Mouse (Mus musculus) brain, adult 2 months (tissue): ENCODE results near the gene Slc22a18.

ENCODE experiments used
- DNase-seq: peaks from one replicate; pipeline ENCODE4 v3.0.0; 2011; ENCODE audit warnings: low read depth, low spot score

Gene Slc22a18

GRCm38 (mm10) chr7:143473347-143474101 is at the start of gene Slc22a18:
Gene Slc22a18 (plus strand): TSS chr7:143473736.
- no peak for DNase-seq

GRCm38 (mm10) chr7:143428142-143428813 is 45.3 kb upstream of the Slc22a18 start:
- DNase-seq: peak; percentile 98

- DNase-seq: no peak
These were observed 44.6 kb upstream of the Slc22a18 start for GRCm38 (mm10) chr7:143428814-143429499.

GRCm38 (mm10) chr7:143432631-143433030 is 40.9 kb upstream of the Slc22a18 start:
- DNase-seq: no peak

DNA sequence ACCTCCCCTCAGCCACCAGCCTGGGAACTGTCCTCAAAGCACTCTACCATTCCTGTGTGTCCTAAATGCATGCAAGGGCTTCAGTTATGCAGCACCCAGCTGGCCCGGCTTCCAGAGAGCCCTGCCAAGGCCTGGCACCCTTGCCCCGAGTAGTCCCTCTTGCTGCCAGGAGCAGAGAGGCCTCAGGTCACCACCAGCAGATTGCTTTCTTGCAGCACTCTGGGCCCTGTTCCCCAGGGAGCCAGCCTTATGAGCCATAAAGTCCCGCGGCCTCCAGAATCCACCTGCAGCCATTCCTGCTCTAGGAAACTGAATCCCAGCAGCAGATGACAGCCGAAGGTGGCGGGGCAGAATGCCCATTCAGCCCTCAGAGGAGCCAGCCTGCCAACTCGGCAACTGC is 40.2 kb upstream of the Slc22a18 start:
- DNase-seq: peak; percentile 70

DNA sequence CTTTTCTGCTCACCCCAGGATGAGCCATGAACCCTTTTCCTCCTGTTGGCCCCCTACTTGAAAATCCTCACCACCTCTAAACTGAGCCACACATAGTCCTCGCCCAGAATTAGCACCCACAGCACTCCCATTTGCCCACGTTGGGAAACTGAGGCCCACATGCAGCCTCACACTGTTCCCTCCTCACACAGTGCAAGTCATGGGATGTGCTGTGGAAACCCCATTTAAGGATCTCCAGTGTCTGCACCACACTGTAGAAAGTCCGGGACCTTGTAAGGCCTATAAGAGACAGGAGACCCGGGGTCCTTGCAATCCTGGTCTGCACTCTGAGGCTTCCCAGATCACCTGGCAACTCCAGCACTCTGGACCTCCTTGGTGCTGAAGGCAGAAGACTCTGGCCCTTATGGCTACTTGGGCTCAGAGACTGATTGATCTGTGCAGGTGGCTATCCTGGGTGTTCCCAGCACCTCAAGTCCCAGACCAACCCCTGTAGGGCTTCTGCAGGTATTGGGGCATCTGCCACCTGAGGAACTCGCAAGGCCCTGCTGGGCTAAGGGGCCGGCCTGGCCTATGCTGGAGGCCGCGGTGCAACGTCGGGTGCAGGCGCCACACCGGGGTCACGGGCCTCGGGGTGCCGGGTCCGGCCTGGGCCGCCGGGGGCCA is 36.2 kb upstream of the Slc22a18 start:
- DNase-seq: no peak

DNA sequence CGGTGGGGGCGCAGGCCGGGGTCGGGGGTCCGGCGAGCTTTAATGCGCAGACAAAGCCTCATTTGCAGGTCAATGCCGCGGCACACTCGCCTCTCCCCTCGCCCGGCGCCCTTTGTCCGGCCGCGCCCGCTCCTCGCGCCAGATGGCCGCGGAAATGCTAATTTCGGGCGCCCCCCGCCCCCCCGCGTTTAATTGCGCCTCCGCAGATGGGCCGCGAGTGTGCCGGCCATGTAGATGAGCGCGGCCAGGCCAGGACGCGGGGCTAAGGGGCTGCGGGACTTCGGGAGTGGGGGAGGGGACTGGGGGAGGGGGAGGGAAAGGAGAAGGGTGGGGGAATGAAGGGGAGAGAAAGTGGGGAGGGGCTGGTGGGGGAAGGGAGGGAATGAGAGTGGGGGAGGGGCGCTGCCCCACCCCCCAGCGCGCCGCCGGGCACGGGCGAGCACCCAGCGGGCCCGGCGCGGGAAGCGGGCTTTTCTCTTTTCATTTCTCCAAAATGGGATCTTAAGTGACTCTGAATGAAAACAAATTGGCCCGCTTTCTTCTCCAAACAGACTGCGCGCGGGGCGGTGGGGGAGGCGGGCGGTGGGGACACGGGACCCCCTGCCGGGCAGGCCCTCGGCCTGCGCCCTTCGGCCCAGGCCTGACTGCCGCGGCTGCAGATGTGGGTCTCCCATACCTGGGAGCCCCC is 35.5 kb upstream of the Slc22a18 start:
- DNase-seq: no peak

DNA sequence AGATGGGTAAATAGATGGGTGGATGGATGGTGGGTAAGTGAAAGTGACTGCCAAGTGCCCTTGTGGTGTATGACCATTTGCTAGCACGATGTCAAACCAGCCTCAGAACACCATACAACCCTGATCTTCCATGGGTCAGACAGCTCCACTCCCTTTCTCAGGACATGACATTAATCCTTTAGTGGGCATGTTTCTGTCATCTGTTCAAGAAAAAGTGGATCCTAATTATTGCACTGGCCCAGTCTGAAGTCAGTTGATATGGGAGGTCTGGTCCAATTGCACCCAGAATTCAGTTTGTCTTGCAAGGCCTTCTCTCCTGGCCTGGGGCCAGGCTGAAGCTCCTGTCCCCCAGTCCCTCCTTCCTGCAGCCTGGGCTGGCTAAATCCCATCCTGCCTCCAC is 34.6 kb upstream of the Slc22a18 start:
- no peak for DNase-seq

DNA sequence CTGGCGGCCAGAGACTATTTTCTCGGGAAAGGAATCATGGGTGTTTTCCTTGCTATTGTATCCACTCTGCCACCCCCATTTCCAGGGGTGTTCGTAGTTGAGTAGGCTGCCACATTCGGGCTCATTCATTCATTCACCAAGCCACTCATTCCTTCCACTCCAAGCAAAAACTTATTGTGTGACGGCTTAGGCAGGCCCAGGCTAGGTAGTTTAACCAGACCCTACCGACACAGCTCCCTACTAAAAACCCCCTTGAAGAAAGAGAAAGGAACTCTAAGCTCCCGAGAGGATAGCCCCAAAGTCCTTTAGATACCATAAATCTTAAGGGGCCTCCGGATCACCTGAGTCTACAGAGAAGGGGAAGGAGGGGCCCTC is 29.0 kb upstream of the Slc22a18 start:
- no peak for DNase-seq

DNA sequence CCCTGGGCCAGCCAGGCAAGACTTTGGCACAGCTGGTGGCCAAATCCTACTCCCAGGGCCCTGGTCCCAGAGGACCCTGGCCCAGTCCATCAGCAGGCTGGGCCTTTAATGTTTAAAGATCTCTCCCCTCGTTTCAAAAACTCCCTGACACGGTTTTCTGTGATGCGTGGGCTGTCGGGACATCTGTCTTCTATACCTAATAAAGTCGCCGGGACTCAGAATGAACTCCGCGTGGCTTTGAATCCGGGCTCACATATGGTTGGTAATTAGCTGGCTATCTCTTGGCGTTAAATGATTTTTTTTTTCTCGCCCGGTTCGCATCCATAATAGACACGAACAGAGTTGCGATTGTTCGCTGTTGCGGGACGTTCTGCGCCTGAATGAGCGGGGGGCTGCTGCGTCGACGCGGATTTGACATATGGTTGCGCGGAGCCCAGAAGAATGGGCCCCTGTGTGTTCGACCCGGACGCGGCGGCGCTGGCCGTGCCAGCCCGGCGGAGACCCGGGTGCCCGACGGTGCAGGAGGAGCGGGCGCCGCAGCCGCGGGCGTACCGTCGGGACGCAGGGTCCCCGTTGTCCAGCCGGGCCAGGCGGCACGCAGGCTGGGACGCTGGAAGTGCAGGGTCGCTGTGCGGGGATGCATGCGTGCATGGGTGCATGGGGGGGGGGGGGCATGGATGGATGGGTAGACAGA is 28.4 kb upstream of the Slc22a18 start:
- peak; percentile 23 for DNase-seq

GRCm38 (mm10) chr7:143445651-143446460 is 27.7 kb upstream of the Slc22a18 start:
- no peak for DNase-seq

DNA sequence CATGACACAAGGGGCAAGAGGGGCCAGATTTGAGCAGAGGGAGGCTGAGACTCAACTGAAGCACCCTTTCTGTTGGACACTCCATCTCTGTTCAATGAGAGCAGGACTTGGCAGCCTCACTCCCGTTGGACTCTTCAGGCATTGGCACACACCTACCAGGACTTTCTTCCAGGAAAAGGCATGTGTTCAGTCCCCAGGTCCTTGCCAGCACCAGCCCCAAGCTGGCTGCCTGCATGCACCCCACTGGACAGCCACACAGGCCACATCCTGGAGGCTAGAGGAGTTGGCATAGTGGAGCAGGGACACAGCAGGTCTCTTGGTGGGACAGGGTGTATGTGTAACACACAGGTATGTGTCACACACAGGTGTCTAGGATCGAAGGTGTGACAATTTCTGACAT is 26.4 kb upstream of the Slc22a18 start:
- peak; percentile 93 for DNase-seq

DNA sequence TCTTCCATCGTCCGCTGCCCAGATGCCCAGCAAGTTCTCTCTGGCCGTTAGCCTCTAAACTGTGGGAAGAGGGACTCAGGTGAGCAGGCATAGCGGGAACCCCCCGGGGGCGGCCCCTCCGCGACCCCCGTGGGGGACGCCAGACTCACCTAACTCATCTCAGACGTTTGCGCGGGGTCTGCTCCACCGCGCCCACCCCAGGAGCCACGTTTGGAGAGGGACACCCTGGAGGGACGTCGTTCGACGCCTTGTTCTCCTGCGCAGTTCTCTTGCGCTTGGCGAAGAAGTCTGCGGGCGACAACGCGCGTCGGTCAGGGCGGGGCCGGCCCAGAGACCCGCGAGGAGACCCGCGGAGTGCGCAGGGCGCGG is 14.6 kb upstream of the Slc22a18 start:
- no peak for DNase-seq

DNA sequence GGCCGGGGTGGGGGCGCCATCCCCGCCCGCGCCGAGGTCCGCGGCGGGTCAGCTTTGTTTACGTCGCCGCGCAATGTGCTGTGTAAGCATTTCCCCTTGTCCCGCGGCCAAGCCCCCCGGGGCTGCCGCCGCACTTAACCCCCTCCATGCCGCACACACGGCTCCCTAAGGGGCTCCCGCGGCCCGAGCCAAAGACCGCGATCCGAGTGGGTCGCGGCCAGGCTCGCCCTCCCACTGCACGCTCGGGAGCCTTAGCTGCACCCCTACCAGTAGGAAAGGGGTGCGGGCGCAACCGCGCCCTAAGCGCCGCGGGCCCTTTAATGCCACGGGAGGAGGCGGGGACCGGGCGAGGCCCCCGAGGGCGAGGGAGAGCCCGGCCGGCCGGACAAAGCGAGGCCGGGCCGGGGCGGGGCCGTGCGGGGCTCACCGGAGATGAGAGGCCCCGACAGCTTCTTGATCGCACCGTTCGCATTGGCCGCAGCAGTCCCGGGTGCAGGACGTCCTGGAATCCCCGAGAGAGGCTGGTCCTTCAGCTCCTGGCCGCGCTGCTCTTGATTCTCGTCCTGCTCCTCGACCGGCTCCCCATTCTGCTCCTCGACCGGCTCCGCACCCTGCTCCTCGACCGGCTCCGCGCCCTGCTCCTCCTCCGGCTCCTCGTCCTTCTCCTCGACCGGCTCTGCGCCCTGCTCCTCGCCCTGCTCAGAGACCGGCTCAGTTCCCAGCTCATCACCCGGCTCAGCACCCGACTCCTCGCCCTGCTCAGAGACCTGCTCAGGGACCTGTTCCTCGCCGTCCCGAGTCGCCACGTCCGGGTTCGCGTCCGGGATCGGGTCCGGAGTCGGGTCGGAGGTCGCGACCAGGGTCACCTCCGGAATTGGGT is 14.0 kb upstream of the Slc22a18 start:
- no peak for DNase-seq

DNA sequence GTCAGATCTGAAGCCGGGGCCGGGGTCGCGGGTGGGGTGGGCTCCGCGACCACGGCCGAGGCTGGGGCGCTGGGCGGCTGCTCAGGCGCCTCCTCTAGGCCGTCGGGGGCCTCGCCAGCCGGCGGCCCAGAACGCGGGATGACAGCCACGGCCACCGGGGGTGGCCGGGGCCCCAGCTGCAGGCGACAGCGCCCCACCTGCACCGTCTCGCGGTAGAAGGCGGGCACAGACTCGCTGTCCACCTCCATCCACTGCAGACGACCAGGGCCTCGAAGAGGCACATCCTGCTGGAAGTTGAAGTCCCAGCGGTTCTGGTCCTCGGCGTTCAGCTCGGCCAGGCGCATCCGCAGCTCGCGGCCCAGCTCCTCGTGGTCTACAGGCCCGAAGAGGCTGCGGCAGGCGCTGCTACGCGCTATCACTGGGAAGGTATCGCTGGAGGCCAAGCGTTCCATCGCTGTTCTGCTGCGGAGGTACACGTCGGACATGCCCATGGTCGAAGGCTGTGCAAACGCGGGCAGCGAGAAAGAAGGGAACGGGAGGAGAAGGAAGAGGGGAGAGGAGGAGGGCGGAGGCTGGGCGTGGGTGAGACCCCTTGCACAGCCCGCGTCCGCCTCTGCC is 13.2 kb upstream of the Slc22a18 start:
- DNase-seq: no peak

DNA sequence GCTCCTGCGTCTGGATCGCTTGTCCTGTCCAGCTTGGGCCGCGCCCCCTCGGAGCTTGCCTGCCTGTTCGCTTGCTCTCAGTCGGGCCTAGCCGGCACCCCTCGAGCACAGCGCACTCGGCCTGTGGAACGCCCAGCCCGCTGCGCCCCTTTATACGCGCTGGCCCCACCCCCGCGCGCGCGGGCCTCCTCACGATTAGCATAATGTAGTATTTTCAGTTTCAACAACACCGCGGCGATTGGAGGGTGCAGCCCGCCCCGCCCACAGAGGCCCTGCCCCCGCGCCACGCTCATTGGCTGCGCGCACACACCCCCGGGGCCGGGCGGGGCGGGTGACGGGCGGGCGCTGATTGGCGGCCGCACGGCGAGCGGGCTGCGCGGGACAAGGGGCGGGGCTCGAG is 12.7 kb upstream of the Slc22a18 start, which contains the start of gene Cdkn1c:
Cdkn1c (minus strand) TSS at position 177 of the 400 bp plus-strand sequence.
- peak; percentile 81 for DNase-seq

GRCm38 (mm10) chr7:143461294-143461870 is 12.2 kb upstream of the Slc22a18 start:
- no peak for DNase-seq

- DNase-seq: no peak
These were observed 11.6 kb upstream of the Slc22a18 start for GRCm38 (mm10) chr7:143461920-143462319.
